19 mouse cellular contexts compared by ENCODE assay signal in the genomic region with DNA sequence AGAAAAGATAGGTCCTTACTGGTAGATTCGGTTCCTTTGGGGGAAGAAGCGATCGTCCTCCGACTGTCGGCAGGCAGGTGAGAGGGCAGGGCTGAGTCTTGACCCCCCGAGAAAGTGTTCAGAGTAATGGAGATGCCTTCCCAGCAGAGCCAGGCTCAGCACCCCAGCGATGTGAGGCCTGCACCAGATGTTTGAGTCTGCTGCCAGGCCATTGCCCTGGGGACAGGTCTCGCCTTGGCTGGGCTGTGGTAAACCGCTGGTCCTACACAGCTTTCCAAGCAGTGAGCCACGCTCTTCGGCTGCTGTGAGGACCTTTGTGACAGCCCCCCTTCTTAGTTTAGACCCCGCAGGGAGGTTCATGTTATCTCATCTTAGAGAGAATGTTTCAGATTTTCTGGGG. TPM values are rescaled to one million over a fixed set of nuclear protein-coding genes. Genes with fewer than 3 reads are reported as not detected.
DNase-seq lines count a peak whose midpoint lies in the region; ATAC-seq lines count a peak whose summit lies in the region.
"Had no signal": no experiment of that assay in that cellular context is flagged by ENCODE, and none has a peak within 500 bp of the region (broad histone marks: within the 10 kb centered on the region; RNA-seq: fewer than 3 reads in every experiment).

No protein-coding gene starts in this region.

- no peak overlapping the region for H3K4me2 ChIP-seq in embryonic facial prominence, embryonic 14.5 days (ENCODE audit: low read depth, low read length)
- no peak overlapping the region for H3K4me2 ChIP-seq in forebrain, embryonic 15.5 days (replicated peaks)
- H3K4me2 ChIP-seq: hindbrain, embryonic 15.5 days; limb, embryonic 13.5 days; neural tube, embryonic 12.5 days; stomach, embryonic 15.5 days had no signal

- DNase-seq in NIH3T3 (ENCODE audit: low read depth) = peak; percentile 41
- DNase-seq in embryonic facial prominence, embryonic 14.5 days (ENCODE audit: low spot score) = peak; percentile 38
- DNase-seq in gastrocnemius, postnatal 36 days = peak; percentile 58 to 72
- peak; percentile 62 for DNase-seq in heart, postnatal 4 days
- DNase-seq in liver = no peak
- DNase-seq in cerebellum, adult 8-10 months = no peak
- DNase-seq: adrenal gland, postnatal 25 days; cerebellum, adult 18-20 months; liver, postnatal 0 days; lung, postnatal 14 days had no signal

- WGBS in embryonic facial prominence, embryonic 14.5 days = 65% methylated on average over 12 of the region's 12 CpGs
- WGBS in forebrain, embryonic 15.5 days = 86% methylated on average over 12 of the region's 12 CpGs

- no peak overlapping the region; the same call in 1 of the 2 replicates for H3K27ac ChIP-seq in embryonic facial prominence, embryonic 14.5 days (replicated peaks; ENCODE audit: low read depth, low read length)
- H3K27ac ChIP-seq in forebrain, embryonic 15.5 days (replicated peaks) = no peak overlapping the region
- H3K27ac ChIP-seq: hindbrain, embryonic 15.5 days; limb, embryonic 13.5 days; neural tube, embryonic 12.5 days; stomach, embryonic 15.5 days had no signal

- H3K9me3 ChIP-seq in embryonic facial prominence, embryonic 14.5 days (ENCODE audit: control insufficient read depth, low read length) = no peaks in the 10 kb centered on the region
- H3K9me3 ChIP-seq in forebrain, embryonic 15.5 days = no peaks in the 10 kb centered on the region
- H3K9me3 ChIP-seq: G1E; hindbrain, embryonic 15.5 days; limb, embryonic 13.5 days; neural tube, embryonic 12.5 days; stomach, embryonic 15.5 days had no signal

- 0 out of 2 replicates have a peak, but pooled peaks cover 12% of the 10 kb centered on the region for H3K4me1 ChIP-seq in embryonic facial prominence, embryonic 14.5 days (ENCODE audit: control insufficient read depth, insufficient read depth, low read length)
- H3K4me1 ChIP-seq in forebrain, embryonic 15.5 days = peaks cover 14% of the 10 kb centered on the region

- H3K27me3 ChIP-seq in embryonic facial prominence, embryonic 14.5 days (replicated peaks; ENCODE audit: control insufficient read depth, insufficient read depth, low read length) = peaks cover 16% of the 10 kb centered on the region
- no peaks in the 10 kb centered on the region for H3K27me3 ChIP-seq in forebrain, embryonic 15.5 days

- intact Hi-C loops in gastrocnemius, postnatal 36 days (cut with DNase I) = loop anchor here (5.0 kb wide), 1 partner anchor 187 kb away; no protein-coding TSS in a partner anchor

- no peak for ATAC-seq in embryonic facial prominence, embryonic 14.5 days (ENCODE audit: low read depth)
- ATAC-seq in forebrain, embryonic 15.5 days (replicated peaks) = no peak
- ATAC-seq: CD4-positive, CD25-positive, alpha-beta regulatory T cell, adult 4 months; intestine, embryonic 16.5 days; liver, postnatal 0 days had no signal

- no peak overlapping the region for H3K9ac ChIP-seq in embryonic facial prominence, embryonic 14.5 days (ENCODE audit: low read depth, low read length)
- no peak overlapping the region for H3K9ac ChIP-seq in forebrain, embryonic 15.5 days (replicated peaks)
- H3K9ac ChIP-seq: hindbrain, embryonic 15.5 days; limb, embryonic 13.5 days; liver, postnatal 0 days; neural tube, embryonic 12.5 days; stomach, embryonic 15.5 days had no signal

- no peak overlapping the region for H3K4me3 ChIP-seq in embryonic facial prominence, embryonic 14.5 days (ENCODE audit: low read depth, low read length)
- H3K4me3 ChIP-seq in forebrain, embryonic 15.5 days = no peak overlapping the region
- H3K4me3 ChIP-seq: hindbrain, embryonic 15.5 days; limb, embryonic 13.5 days; neural tube, embryonic 12.5 days; stomach, embryonic 15.5 days had no signal

- no peaks in the 10 kb centered on the region for H3K36me3 ChIP-seq in embryonic facial prominence, embryonic 14.5 days (ENCODE audit: control insufficient read depth, insufficient read depth, low read length)
- H3K36me3 ChIP-seq in forebrain, embryonic 15.5 days = no peaks in the 10 kb centered on the region
- H3K36me3 ChIP-seq: G1E; hindbrain, embryonic 15.5 days; limb, embryonic 13.5 days; neural tube, embryonic 12.5 days; stomach, embryonic 15.5 days had no signal

RNA-seq across cellular contexts. Expression of gene Nppc, which starts 4.8 kb away (rescaled TPM):
- polyA plus RNA-seq in embryonic facial prominence, embryonic 14.5 days (2014; fragmentation: Nextera tagmentation; extraction: Ambion mirVana) = 7.4 and 10.5 TPM in 2 replicates
- 1 to 10 TPM in 1 of 2 experiments, under 1 TPM in 1; 0.32 to 1.4 TPM for total RNA-seq in gastrocnemius, postnatal 36 days (2021)
- under 1 TPM; 0.69 to 0.86 TPM for total RNA-seq in heart, postnatal 4 days (2021)
- 3.9 and 4.8 TPM in 2 replicates for polyA plus RNA-seq in forebrain, embryonic 15.5 days (2015; fragmentation: Nextera tagmentation; extraction: Ambion mirVana)
- total RNA-seq: adrenal gland, postnatal 25 days; G1E had no signal
- polyA plus RNA-seq: CD4-positive, CD25-positive, alpha-beta regulatory T cell, adult 4 months; G1E; liver, postnatal 0 days; spleen, adult 2 months had no signal

RNA-seq across cellular contexts. Expression of gene Dis3l2, which starts 28.5 kb away (rescaled TPM):
- 21.2 and 22.4 TPM in 2 replicates for polyA plus RNA-seq in embryonic facial prominence, embryonic 14.5 days (2014; fragmentation: Nextera tagmentation; extraction: Ambion mirVana)
- 10 to 100 TPM in 1 of 2 experiments, 1 to 10 TPM in 1; 9.8 to 11.4 TPM for total RNA-seq in gastrocnemius, postnatal 36 days (2021)
- total RNA-seq in heart, postnatal 4 days (2021) = 10 to 100 TPM; 17.3 to 18.1 TPM
- polyA plus RNA-seq in forebrain, embryonic 15.5 days (2015; fragmentation: Nextera tagmentation; extraction: Ambion mirVana) = 39.7 and 40.0 TPM in 2 replicates

Comparison
In these comparisons a context has a peak if more than half of its experiments do, and no peak if none do; other contexts are left out.
1. DNase-seq: peak in NIH3T3 (single experiment), embryonic facial prominence, embryonic 14.5 days (single experiment), gastrocnemius, postnatal 36 days (2 of 2) and heart, postnatal 4 days (single experiment); none in liver (single experiment) and cerebellum, adult 8-10 months (single experiment).